Mouse (Mus musculus) bone marrow, adult 2 months (tissue): ENCODE measurements around the gene Dzip1.

ENCODE experiments used
- CTCF ChIP-seq: fragments of 200-500 bp; IDR thresholded peaks from 2 replicates; pipeline ENCODE4 v1.5.1; 2011; ENCODE audit warnings: low read length, control low read depth; ENCODE audit not compliant: control insufficient read depth, insufficient read depth
- POLR2A ChIP-seq: fragments of 200-500 bp; IDR thresholded peaks from 2 replicates; pipeline ENCODE4 v1.6.1; 2011; ENCODE audit warnings: low read depth, mild to moderate bottlenecking, control low read depth, low read length, borderline replicate concordance; ENCODE audit not compliant: control insufficient read depth

DNA sequence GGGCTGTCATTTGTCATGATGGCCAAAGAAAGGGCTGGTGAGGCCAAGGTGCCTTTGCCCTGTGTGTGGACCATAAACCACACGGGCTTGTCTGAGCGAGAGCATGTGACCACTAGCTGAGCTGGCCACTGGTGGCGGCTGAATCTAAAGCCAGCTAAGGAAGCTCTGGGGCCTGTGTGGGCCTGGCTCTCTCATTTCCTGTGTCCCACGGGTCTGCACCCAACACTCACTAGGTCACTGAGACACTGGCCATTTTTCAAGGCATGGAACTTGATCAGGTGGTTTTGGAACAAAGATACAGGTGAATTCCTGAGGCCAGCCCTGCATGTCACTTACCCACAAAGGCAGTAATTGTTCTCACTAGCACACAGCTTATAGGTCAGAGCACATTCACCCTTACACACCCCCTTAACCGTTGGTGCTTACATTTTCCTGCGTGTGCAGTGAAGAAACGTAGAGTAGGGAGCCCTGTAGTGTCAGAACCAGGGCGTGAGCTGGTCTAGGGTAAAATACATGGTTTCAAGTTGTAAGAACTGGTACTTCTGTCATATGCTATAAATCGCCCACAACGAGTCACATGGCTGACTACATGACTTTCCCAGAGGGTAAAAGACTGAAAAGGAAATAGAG lies 50.4 kb downstream of the Dzip1 start:
- TF ChIP-seq CTCF (no peak), POLR2A (no peak)
